Mouse (Mus musculus): ENCODE measurements around the gene Abcb11.

- no peak for TF ChIP-seq CTCF (IDR thresholded peaks at IDR 0.05)
- TF ChIP-seq EP300 (IDR thresholded peaks at IDR 0.05): no peak
Measured at GRCm38 (mm10) chr2:69324881-69325660, 17.3 kb downstream of the Abcb11 start.

All from lung, postnatal 0 days (tissue).